9 mouse cellular contexts compared by ENCODE assay signal in the genomic region with DNA sequence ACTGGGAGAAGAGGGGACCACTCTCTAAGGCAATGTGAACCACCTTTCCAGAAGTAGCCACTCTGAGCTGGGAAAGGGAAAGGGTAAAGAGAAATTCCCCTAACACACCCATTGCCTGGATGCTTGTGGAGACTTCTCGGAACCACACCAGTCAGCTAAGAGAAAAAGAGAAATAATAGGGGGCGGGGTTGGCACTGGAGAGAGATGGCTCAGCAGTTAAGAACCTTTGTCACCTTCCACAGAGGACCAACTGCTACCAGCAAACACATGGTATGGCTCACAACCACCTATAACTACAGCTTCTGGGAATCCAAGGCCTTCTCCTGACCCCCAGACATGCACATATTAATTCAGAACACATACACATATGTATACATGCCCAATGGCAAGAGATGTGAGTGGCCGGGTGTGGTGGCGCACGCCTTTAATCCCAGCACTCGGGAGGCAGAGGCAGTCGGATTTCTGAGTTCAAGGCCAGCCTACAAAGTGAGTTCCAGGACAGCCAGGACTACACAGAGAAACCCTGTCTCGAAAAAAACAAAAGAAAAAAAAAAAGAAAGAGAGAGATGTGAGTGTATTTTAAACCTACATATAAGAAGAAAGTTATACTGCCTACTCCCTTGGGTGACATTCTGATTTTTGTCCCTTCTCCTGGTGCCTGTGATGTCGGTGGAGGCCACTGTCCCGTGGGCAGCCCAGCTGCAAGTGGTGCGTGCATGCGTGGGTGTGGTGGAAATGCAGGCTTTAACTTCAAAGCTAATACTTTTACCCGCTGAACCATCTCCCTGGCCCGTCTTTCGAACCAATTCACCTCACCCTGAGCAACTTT. TPM values are rescaled to one million over a fixed set of nuclear protein-coding genes. Genes with fewer than 3 reads are reported as not detected.
A peak's percentile ranks its signal among the peaks of the same experiment; 100 is the strongest.
DNase-seq lines count a peak whose midpoint lies in the region; ATAC-seq and TF ChIP-seq lines count a peak whose summit lies in the region.
"Had no signal": no experiment of that assay in that cellular context is flagged by ENCODE, and none has a peak within 500 bp of the region (broad histone marks: within the 10 kb centered on the region; RNA-seq: fewer than 3 reads in every experiment).

No protein-coding gene starts in this region.

- 77% methylated on average over 15 of the region's 15 CpGs for WGBS in forebrain, embryonic 12.5 days
- whole genome bisulfite sequencing in forebrain, embryonic 15.5 days, result 84% methylated on average over 15 of the region's 15 CpGs
- WGBS in thymus, adult 2 months, result 4% methylated on average over 15 of the region's 15 CpGs
- WGBS in liver, embryonic 11.5 days, result 49% methylated on average over 15 of the region's 15 CpGs
- WGBS in cerebellum, adult 2 months, result 90% methylated on average over 15 of the region's 15 CpGs

- H3K9ac ChIP-seq in forebrain, embryonic 12.5 days, result no peak overlapping the region
- H3K9ac ChIP-seq in forebrain, embryonic 15.5 days (replicated peaks), result no peak overlapping the region
- peak overlapping the region; percentile 71 for H3K9ac ChIP-seq in liver, embryonic 11.5 days (ENCODE audit: low read depth, low read length)

- H3K27me3 ChIP-seq in forebrain, embryonic 12.5 days, result peaks cover 29% of the 10 kb centered on the region
- 0 out of 2 replicates have a peak, but pooled peaks cover 3% of the 10 kb centered on the region for H3K27me3 ChIP-seq in forebrain, embryonic 15.5 days
- H3K27me3 ChIP-seq in thymus, adult 2 months (ENCODE audit: control insufficient read depth, insufficient read depth, low read length), result no peaks in the 10 kb centered on the region
- 0 out of 2 replicates have a peak, but pooled peaks cover 2% of the 10 kb centered on the region for H3K27me3 ChIP-seq in liver, embryonic 11.5 days (replicated peaks; ENCODE audit: control insufficient read depth, insufficient read depth, low read length)
- H3K27me3 ChIP-seq in cerebellum, adult 2 months (ENCODE audit: control insufficient read depth, insufficient read depth, low read length), result no peaks in the 10 kb centered on the region

- no peak for DNase-seq in thymus, adult 2 months
- no peak for DNase-seq in thymus, postnatal 4 days
- DNase-seq in liver, embryonic 11.5 days (ENCODE audit: low spot score), result no peak
- no peak for DNase-seq in cerebellum, adult 2 months
- no peak for DNase-seq in layer of hippocampus, adult 8-10 months (ENCODE audit: low spot score in 2 of 2)
- DNase-seq in gastrocnemius, postnatal 14 days, result no peak
- DNase-seq: cerebellum, postnatal 10 days had no signal

- peaks cover 9% of the 10 kb centered on the region for H3K4me1 ChIP-seq in forebrain, embryonic 12.5 days
- peaks cover 12% of the 10 kb centered on the region for H3K4me1 ChIP-seq in forebrain, embryonic 15.5 days
- peaks cover 34% of the 10 kb centered on the region for H3K4me1 ChIP-seq in thymus, adult 2 months (replicated peaks; ENCODE audit: control insufficient read depth, insufficient read depth, low read length)
- H3K4me1 ChIP-seq in liver, embryonic 11.5 days (replicated peaks; ENCODE audit: control insufficient read depth, insufficient read depth, low read length), result peaks cover 19% of the 10 kb centered on the region
- 0 out of 2 replicates have a peak, but pooled peaks cover 2% of the 10 kb centered on the region for H3K4me1 ChIP-seq in cerebellum, adult 2 months (ENCODE audit: control insufficient read depth, insufficient read depth, low read length)

- H3K4me2 ChIP-seq in forebrain, embryonic 12.5 days, result 0 out of 2 replicates have a peak overlapping the region, but pooled peaks have one; percentile 51
- H3K4me2 ChIP-seq in forebrain, embryonic 15.5 days (replicated peaks), result no peak overlapping the region
- H3K4me2 ChIP-seq in liver, embryonic 11.5 days, result peak overlapping the region; percentile 85

- no peak for TF ChIP-seq CTCF in thymus, adult 2 months (IDR thresholded peaks at IDR 0.05; ENCODE audit: borderline replicate concordance, control insufficient read depth, extremely low read depth, insufficient read depth, low read length, poor library complexity)
- no peak for TF ChIP-seq CTCF in cerebellum, adult 2 months (IDR thresholded peaks at IDR 0.05; ENCODE audit: borderline replicate concordance, insufficient read depth, low read depth, low read length)

- no peak overlapping the region for H3K27ac ChIP-seq in forebrain, embryonic 12.5 days
- H3K27ac ChIP-seq in forebrain, embryonic 15.5 days (replicated peaks), result no peak overlapping the region
- peak overlapping the region; percentile 93 for H3K27ac ChIP-seq in thymus, adult 2 months (ENCODE audit: control insufficient read depth, insufficient read depth, low read length)
- peak overlapping the region; percentile 85 for H3K27ac ChIP-seq in liver, embryonic 11.5 days (ENCODE audit: low read depth, low read length)
- H3K27ac ChIP-seq in cerebellum, adult 2 months (ENCODE audit: insufficient read depth, low read length), result no peak overlapping the region

- no peak overlapping the region for H3K4me3 ChIP-seq in forebrain, embryonic 12.5 days (replicated peaks)
- H3K4me3 ChIP-seq in forebrain, embryonic 15.5 days, result no peak overlapping the region
- peak overlapping the region; percentile 91 for H3K4me3 ChIP-seq in thymus, adult 2 months (ENCODE audit: control insufficient read depth, insufficient read depth, low read length)
- peak overlapping the region; percentile 58 for H3K4me3 ChIP-seq in liver, embryonic 11.5 days (ENCODE audit: low read depth, low read length)
- H3K4me3 ChIP-seq in cerebellum, adult 2 months (replicated peaks; ENCODE audit: insufficient read depth, low read depth, low read length), result no peak overlapping the region

- no peaks in the 10 kb centered on the region for H3K9me3 ChIP-seq in forebrain, embryonic 12.5 days
- no peaks in the 10 kb centered on the region for H3K9me3 ChIP-seq in forebrain, embryonic 15.5 days
- H3K9me3 ChIP-seq in liver, embryonic 11.5 days (ENCODE audit: control insufficient read depth, low read length), result no peaks in the 10 kb centered on the region

- ATAC-seq in forebrain, embryonic 12.5 days (ENCODE audit: low FRiP score), result no peak
- no peak for ATAC-seq in forebrain, embryonic 15.5 days (replicated peaks)
- ATAC-seq in liver, embryonic 11.5 days (replicated peaks; ENCODE audit: low FRiP score), result no peak

- H3K36me3 ChIP-seq in forebrain, embryonic 12.5 days (replicated peaks), result no peaks in the 10 kb centered on the region
- no peaks in the 10 kb centered on the region for H3K36me3 ChIP-seq in forebrain, embryonic 15.5 days
- peaks cover 17% of the 10 kb centered on the region for H3K36me3 ChIP-seq in thymus, adult 2 months (ENCODE audit: control insufficient read depth, insufficient read depth, low read length)
- H3K36me3 ChIP-seq in liver, embryonic 11.5 days (ENCODE audit: control insufficient read depth, insufficient read depth, low read length), result no peaks in the 10 kb centered on the region

- intact Hi-C loops in gastrocnemius, postnatal 14 days (cut with DNase I; ENCODE audit: low total_unique reads), result no loop called here

- TF ChIP-seq POLR2A in thymus, adult 2 months (IDR thresholded peaks at IDR 0.05; ENCODE audit: control insufficient read depth, extremely low read depth, insufficient read depth, low read length, poor library complexity), result no peak
- TF ChIP-seq POLR2A in cerebellum, adult 2 months (IDR thresholded peaks at IDR 0.05; ENCODE audit: borderline replicate concordance, insufficient read depth, low read length), result no peak

RNA-seq across cellular contexts. Expression of gene Apobec3, which starts 1.8 kb away (rescaled TPM):
- polyA plus RNA-seq in forebrain, embryonic 12.5 days (2016; fragmentation: Nextera tagmentation; extraction: Ambion mirVana), result 7.4 and 8.4 TPM in 2 replicates
- polyA plus RNA-seq in forebrain, embryonic 15.5 days (2015; fragmentation: Nextera tagmentation; extraction: Ambion mirVana), result 6.6 TPM in 2 replicates
- 92.3 and 98.5 TPM in 2 replicates for polyA plus RNA-seq in thymus, adult 2 months (2012; rRNA removed)
- polyA plus RNA-seq in liver, embryonic 11.5 days (2014; fragmentation: Nextera tagmentation; extraction: Ambion mirVana), result 72.8 and 76.7 TPM in 2 replicates
- polyA plus RNA-seq in cerebellum, adult 2 months (2012; rRNA removed), result 3.3 and 3.6 TPM in 2 replicates
- total RNA-seq in layer of hippocampus, adult 8-10 months (2022), result 10 to 100 TPM in 2 of 4 experiments, 1 to 10 TPM in 2; 5.3 to 11.9 (median 8.3) TPM
- 1 to 10 TPM; 4.7 to 7.9 TPM for total RNA-seq in gastrocnemius, postnatal 14 days (2021)

RNA-seq across cellular contexts. Expression of gene Cbx6, which starts 58.7 kb away (rescaled TPM):
- 31.1 and 31.5 TPM in 2 replicates for polyA plus RNA-seq in forebrain, embryonic 12.5 days (2016; fragmentation: Nextera tagmentation; extraction: Ambion mirVana)
- 50.1 and 52.7 TPM in 2 replicates for polyA plus RNA-seq in forebrain, embryonic 15.5 days (2015; fragmentation: Nextera tagmentation; extraction: Ambion mirVana)
- polyA plus RNA-seq in thymus, adult 2 months (2012; rRNA removed), result 136 and 145 TPM in 2 replicates
- polyA plus RNA-seq in liver, embryonic 11.5 days (2014; fragmentation: Nextera tagmentation; extraction: Ambion mirVana), result 16.3 and 16.8 TPM in 2 replicates
- 183 TPM in 2 replicates for polyA plus RNA-seq in cerebellum, adult 2 months (2012; rRNA removed)
- total RNA-seq in layer of hippocampus, adult 8-10 months (2022), result 100 to 1,000 TPM; 261 to 307 (median 292) TPM
- 10 to 100 TPM; 21.2 to 23.5 TPM for total RNA-seq in gastrocnemius, postnatal 14 days (2021)

RNA-seq across cellular contexts. Expression of gene Npcd, which starts 59.2 kb away (rescaled TPM):
- 0.87 TPM in 1 of 2 replicates, not detected in the other for polyA plus RNA-seq in forebrain, embryonic 12.5 days (2016; fragmentation: Nextera tagmentation; extraction: Ambion mirVana)
- polyA plus RNA-seq in forebrain, embryonic 15.5 days (2015; fragmentation: Nextera tagmentation; extraction: Ambion mirVana), result 0.46 TPM in 1 of 2 replicates, not detected in the other
- 0.55 TPM in 1 of 2 replicates, not detected in the other for polyA plus RNA-seq in thymus, adult 2 months (2012; rRNA removed)
- polyA plus RNA-seq in liver, embryonic 11.5 days (2014; fragmentation: Nextera tagmentation; extraction: Ambion mirVana), result not detected in 2 replicates
- polyA plus RNA-seq in cerebellum, adult 2 months (2012; rRNA removed), result 1.7 and 4.1 TPM in 2 replicates
- 10 to 100 TPM in 2 of 4 experiments, 1 to 10 TPM in 2; 2.8 to 19.9 (median 12.1) TPM for total RNA-seq in layer of hippocampus, adult 8-10 months (2022)
- total RNA-seq in gastrocnemius, postnatal 14 days (2021), result under 1 TPM; 0.47 to 0.55 TPM

Comparison
In these comparisons a context has a peak if more than half of its experiments do, and no peak if none do; other contexts are left out.
1. H3K27ac ChIP-seq: peak in thymus, adult 2 months (single experiment) and liver, embryonic 11.5 days (single experiment); none in forebrain, embryonic 12.5 days (single experiment), forebrain, embryonic 15.5 days (single experiment) and cerebellum, adult 2 months (single experiment).
2. H3K4me3 ChIP-seq: peak in thymus, adult 2 months (single experiment) and liver, embryonic 11.5 days (single experiment); none in forebrain, embryonic 12.5 days (single experiment), forebrain, embryonic 15.5 days (single experiment) and cerebellum, adult 2 months (single experiment).